Mouse (Mus musculus): ENCODE measurements around the gene Prss21. TPM values are rescaled to one million over a fixed set of nuclear protein-coding genes. Genes with fewer than 3 reads are reported as not detected.

The Prss21 gene
- polyA plus RNA-seq (2012; fragmentation: generic; extraction: Trizol) = not detected

DNA sequence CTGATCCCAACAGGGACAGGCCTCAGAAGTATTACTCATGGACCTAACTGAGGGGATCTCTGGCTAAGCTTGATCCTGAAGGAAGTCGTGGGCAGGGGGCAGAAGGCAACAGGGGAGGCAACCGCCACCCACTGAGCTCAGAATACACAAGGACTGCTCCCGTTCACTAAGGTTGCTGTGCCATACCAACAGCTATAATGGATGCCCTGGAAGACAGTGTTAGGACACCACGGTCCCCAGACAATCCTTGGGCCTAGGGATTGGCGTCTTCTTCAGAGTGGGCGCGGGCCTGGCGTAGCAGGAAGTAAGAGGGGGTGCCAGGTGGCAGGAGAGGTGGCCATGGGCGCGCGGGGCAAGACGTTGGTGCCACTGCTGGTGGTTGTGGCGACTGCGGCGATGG lies at the start of gene Prss21:
Gene Prss21, plus strand, starts transcription at position 301 of the 400 bp plus-strand sequence.

DNA sequence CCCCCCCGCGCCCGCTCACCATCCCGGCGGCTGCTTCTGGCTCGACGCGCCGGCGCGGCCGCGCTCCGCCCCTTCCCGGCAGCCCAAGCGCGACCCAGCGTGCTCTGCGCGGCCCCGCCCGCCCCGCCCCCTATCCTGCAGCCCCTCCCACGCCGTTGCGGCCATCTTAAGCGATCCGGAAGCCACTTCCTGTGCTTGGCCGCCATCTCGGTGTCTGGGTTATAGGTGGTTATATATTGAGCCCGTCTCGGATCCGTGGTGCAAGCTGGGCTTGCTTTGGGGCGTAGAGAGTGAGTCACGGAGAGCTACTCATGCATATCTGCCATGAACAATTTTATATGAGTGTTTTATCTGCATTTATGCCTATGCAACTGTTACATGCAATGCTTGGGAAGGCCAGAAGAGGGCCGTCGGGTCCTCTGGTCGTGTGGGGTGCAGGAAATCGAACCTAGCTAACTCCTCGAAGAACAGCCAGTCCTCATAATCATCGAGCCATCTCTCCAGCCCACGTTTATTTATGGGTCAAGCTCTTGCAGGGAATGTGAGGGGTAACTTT lies 38.7 kb upstream of the Prss21 start, which contains the start of gene Elob:
Gene Elob, minus strand, starts transcription at position 73 of the 556 bp plus-strand sequence.

DNA sequence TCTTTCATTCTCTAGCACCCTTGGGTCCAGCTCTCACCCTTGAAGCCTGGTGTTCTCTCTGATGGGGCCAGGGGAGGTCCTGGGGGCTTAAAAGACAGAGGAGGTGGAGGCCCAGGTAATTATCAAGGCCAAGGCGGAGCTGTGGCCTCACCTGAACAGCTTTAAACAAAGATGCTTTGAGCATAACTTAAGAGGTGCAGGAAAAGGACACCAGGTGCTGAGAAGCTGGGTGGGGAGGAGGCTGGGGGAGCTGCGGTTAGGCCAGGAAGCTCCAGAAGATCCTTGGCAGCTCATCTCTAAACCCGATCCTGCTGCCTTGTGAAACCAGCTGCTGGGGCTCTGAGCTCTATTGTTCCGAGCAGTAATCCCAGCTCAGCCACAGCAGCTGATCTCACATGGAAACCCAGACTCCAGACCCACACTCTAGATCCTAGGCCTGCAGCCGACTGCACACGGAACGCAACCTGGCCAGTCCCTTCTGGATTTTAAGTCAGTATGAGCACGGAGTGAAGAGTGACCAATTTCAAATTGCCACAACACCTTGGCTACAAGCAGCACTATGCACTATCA lies 31.8 kb upstream of the Prss21 start, which contains the start of gene Prss33:
Gene Prss33, minus strand, starts transcription at position 51 of the 570 bp plus-strand sequence.

DNA sequence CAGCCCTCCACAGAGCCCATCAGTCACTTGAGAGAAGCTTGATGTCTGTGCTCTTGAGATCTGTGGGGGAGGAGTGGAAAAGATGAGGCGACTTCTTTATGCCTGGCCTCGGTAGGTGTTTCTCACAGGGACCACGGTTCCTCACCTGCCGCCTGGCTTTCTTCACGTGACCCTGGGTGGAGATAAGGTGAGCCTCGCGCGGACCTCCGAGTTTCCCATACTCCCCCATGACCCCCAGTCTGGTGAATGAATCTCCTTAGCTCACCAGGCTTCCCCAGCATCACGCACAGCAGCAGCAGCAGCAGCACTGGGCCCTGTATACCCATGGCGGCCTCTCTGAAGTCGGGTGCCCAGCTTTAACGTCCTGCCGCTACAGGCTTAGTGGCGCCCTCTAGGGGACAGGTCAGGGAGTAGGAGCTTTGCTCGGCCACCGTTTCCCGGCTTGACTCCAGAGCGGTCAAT lies 24.0 kb upstream of the Prss21 start, which contains the start of the genes Prss32 and Prss41:
Gene Prss32, plus strand, starts transcription at position 44 of the 462 bp plus-strand sequence.
Gene Prss41, minus strand, starts transcription at position 361 of the 462 bp plus-strand sequence.

DNA sequence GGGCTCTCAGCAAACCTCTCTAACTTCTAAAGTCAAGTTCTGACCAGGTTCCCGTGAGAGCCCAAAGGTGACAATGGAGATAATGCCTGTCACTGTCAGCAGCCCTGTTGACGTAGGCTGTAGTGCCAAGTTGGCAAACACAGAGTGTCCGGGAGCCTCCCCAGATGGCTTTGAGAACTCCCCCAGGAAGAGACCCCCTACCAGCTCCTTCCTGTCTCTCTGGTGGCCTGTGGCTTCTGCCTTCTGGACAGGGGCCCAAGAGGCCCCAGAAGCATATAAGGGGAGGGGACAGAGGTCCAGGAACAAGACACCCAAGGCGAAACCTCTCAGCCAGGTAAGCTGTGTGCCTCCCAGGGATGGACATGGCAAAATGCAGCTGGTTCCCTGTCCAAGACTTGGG lies 12.7 kb downstream of the Prss21 start, which contains the start of the genes Dcpp1 and Dcpp2:
Gene Dcpp1, plus strand, starts transcription at position 301 of the 400 bp plus-strand sequence.
Gene Dcpp2, plus strand, starts transcription at position 305 of the 400 bp plus-strand sequence.

DNA sequence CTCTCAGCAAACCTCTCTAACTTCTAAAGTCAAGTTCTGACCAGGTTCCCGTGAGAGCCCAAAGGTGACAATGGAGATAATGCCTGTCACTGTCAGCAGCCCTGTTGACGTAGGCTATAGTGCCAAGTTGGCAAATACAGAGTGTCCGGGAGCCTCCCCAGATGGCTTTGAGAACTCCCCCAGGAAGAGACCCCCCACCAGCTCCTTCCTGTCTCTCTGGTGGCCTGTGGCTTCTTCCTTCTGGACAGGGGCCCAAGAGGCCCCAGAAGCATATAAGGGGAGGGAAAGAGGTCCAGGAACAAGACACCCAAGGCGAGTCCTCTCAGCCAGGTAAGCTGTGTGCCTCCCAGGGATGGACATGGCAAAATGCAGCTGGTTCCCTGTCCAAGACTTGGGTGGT lies 49.3 kb downstream of the Prss21 start, which contains the start of gene Dcpp3:
Gene Dcpp3, plus strand, starts transcription at position 301 of the 400 bp plus-strand sequence.

Other genes starting within 250 kb of the Prss21 start
- gene Mmp25, start 222.8 kb upstream of the Prss21 start, polyA plus RNA-seq (2012; fragmentation: generic; extraction: Trizol) = not detected
- gene Bicdl2, start 207.6 kb upstream of the Prss21 start, polyA plus RNA-seq (2012; fragmentation: generic; extraction: Trizol) = under 1 TPM; 0.05 to 0.18 TPM
- gene Hcfc1r1, start 194.5 kb upstream of the Prss21 start, polyA plus RNA-seq (2012; fragmentation: generic; extraction: Trizol) = 100 to 1,000 TPM; 438 to 526 TPM
- 10 to 100 TPM; 27.0 to 29.9 TPM for gene Thoc6, start 194.2 kb upstream of the Prss21 start, polyA plus RNA-seq (2012; fragmentation: generic; extraction: Trizol)
- 100 to 1,000 TPM in 1 of 2 experiments, 10 to 100 TPM in 1; 78.5 to 413 TPM for gene Tnfrsf12a, start 190.6 kb upstream of the Prss21 start, polyA plus RNA-seq (2012; fragmentation: generic; extraction: Trizol)
- under 1 TPM in 1 of 2 experiments, not detected in 1; 0.04 TPM for gene Cldn6, start 188.8 kb upstream of the Prss21 start, polyA plus RNA-seq (2012; fragmentation: generic; extraction: Trizol)
- gene Cldn9, start 184.0 kb upstream of the Prss21 start, polyA plus RNA-seq (2012; fragmentation: generic; extraction: Trizol) = 1 to 10 TPM in 1 of 2 experiments, under 1 TPM in 1; 0.53 to 3.5 TPM
- gene 1520401A03Rik, start 145.3 kb upstream of the Prss21 start, polyA plus RNA-seq (2012; fragmentation: generic; extraction: Trizol) = under 1 TPM; 0.07 to 0.45 TPM
- gene Pkmyt1, start 141.7 kb upstream of the Prss21 start, polyA plus RNA-seq (2012; fragmentation: generic; extraction: Trizol) = 10 to 100 TPM; 24.3 to 38.2 TPM
- gene Paqr4, start 127.2 kb upstream of the Prss21 start, polyA plus RNA-seq (2012; fragmentation: generic; extraction: Trizol) = 10 to 100 TPM; 22.3 to 32.8 TPM
- gene Kremen2, start 122.2 kb upstream of the Prss21 start, polyA plus RNA-seq (2012; fragmentation: generic; extraction: Trizol) = under 1 TPM in 1 of 2 experiments, not detected in 1; 0.07 TPM
- 10 to 100 TPM; 49.7 to 60.6 TPM for gene Flywch1, start 96.5 kb upstream of the Prss21 start, polyA plus RNA-seq (2012; fragmentation: generic; extraction: Trizol)
- gene Flywch2, start 82.0 kb upstream of the Prss21 start, polyA plus RNA-seq (2012; fragmentation: generic; extraction: Trizol) = under 1 TPM in 1 of 2 experiments, not detected in 1; 0.55 TPM
- gene Srrm2, start 77.5 kb upstream of the Prss21 start, polyA plus RNA-seq (2012; fragmentation: generic; extraction: Trizol) = 100 to 1,000 TPM in 1 of 2 experiments, 10 to 100 TPM in 1; 26.7 to 115 TPM
- gene Elob, start 38.9 kb upstream of the Prss21 start, polyA plus RNA-seq (2012; fragmentation: generic; extraction: Trizol) = 1,000 to 10,000 TPM; 1,533 to 1,676 TPM
- not detected for gene Prss33, start 32.0 kb upstream of the Prss21 start, polyA plus RNA-seq (2012; fragmentation: generic; extraction: Trizol)
- under 1 TPM in 1 of 2 experiments, not detected in 1; 0.05 TPM for gene Prss32, start 24.2 kb upstream of the Prss21 start, polyA plus RNA-seq (2012; fragmentation: generic; extraction: Trizol)
- gene Prss41, start 23.9 kb upstream of the Prss21 start, polyA plus RNA-seq (2012; fragmentation: generic; extraction: Trizol) = under 1 TPM in 1 of 2 experiments, not detected in 1; 0.02 TPM
- not detected for gene Dcpp1, start 12.8 kb downstream of the Prss21 start, polyA plus RNA-seq (2012; fragmentation: generic; extraction: Trizol)
- not detected for gene Dcpp2, start 12.8 kb downstream of the Prss21 start, polyA plus RNA-seq (2012; fragmentation: generic; extraction: Trizol)
- not detected for gene Dcpp3, start 49.4 kb downstream of the Prss21 start, polyA plus RNA-seq (2012; fragmentation: generic; extraction: Trizol)
- gene Sbp, start 73.6 kb downstream of the Prss21 start, polyA plus RNA-seq (2012; fragmentation: generic; extraction: Trizol) = not detected
- not detected for gene Sbpl, start 87.2 kb downstream of the Prss21 start, polyA plus RNA-seq (2012; fragmentation: generic; extraction: Trizol)
- under 1 TPM; 0.02 to 0.22 TPM for gene Prss30, start 112.5 kb downstream of the Prss21 start, polyA plus RNA-seq (2012; fragmentation: generic; extraction: Trizol)
- under 1 TPM; 0.46 to 0.69 TPM for gene Prss22, start 130.0 kb downstream of the Prss21 start, polyA plus RNA-seq (2012; fragmentation: generic; extraction: Trizol)
- under 1 TPM; 0.09 to 0.12 TPM for gene Prss27, start 170.1 kb downstream of the Prss21 start, polyA plus RNA-seq (2012; fragmentation: generic; extraction: Trizol)
- gene Kctd5, start 205.4 kb downstream of the Prss21 start, polyA plus RNA-seq (2012; fragmentation: generic; extraction: Trizol) = 10 to 100 TPM; 10.2 to 30.9 TPM